Mouse (Mus musculus): Measurements from ENCODE around the gene Fhit. TPM values are rescaled to one million over a fixed set of nuclear protein-coding genes. Genes with fewer than 3 reads are reported as not detected.

The Fhit gene
- polyA plus RNA-seq, 1 experiment from 2014 or later = 6.8 TPM

GRCm38 (mm10) chr14:9597460-9597977 lies 1564.3 kb downstream of the Fhit start:
- Histone ChIP-seq H3K27me3 (no peaks in the 10 kb centered on the region), H3K4me3 (no peak overlapping the region), H3K36me3 (no peaks in the 10 kb centered on the region), H3K9ac (no peak overlapping the region), H3K4me1 (no peaks in the 10 kb centered on the region), H3K4me2 (no peak overlapping the region), H3K27ac (no peak overlapping the region), H3K9me3 (no peaks in the 10 kb centered on the region)
- WGBS = 25% methylated on average over 5 of the region's 5 CpGs
- no peak for ATAC-seq (ENCODE audit: insufficient number of reproducible peaks, insufficient read depth, low FRiP score, low TSS enrichment, low read depth)

- Histone ChIP-seq H3K36me3 (no peaks in the 10 kb centered on the region), H3K9me3 (no peaks in the 10 kb centered on the region), H3K4me1 (no peaks in the 10 kb centered on the region), H3K4me2 (no peak overlapping the region), H3K27ac (no peak overlapping the region), H3K9ac (no peak overlapping the region), H3K4me3 (no peak overlapping the region), H3K27me3 (no peaks in the 10 kb centered on the region)
- no peak for ATAC-seq (ENCODE audit: insufficient number of reproducible peaks, insufficient read depth, low FRiP score, low TSS enrichment, low read depth)
- 80% methylated on average over 1 of the region's 1 CpGs for WGBS
Observed at GRCm38 (mm10) chr14:9589121-9589520, 1572.7 kb downstream of the Fhit start.

- WGBS = 91% methylated on average over 4 of the region's 4 CpGs
- Histone ChIP-seq H3K4me1 (peaks cover 5% of the 10 kb centered on the region), H3K4me3 (no peak overlapping the region), H3K27ac (no peak overlapping the region), H3K27me3 (no peaks in the 10 kb centered on the region), H3K9me3 (no peaks in the 10 kb centered on the region), H3K9ac (no peak overlapping the region), H3K4me2 (no peak overlapping the region), H3K36me3 (no peaks in the 10 kb centered on the region)
- no peak for ATAC-seq (ENCODE audit: insufficient number of reproducible peaks, insufficient read depth, low FRiP score, low TSS enrichment, low read depth)
Observed at GRCm38 (mm10) chr14:9587900-9588299, 1573.9 kb downstream of the Fhit start.

- no peak for ATAC-seq (ENCODE audit: insufficient number of reproducible peaks, insufficient read depth, low FRiP score, low TSS enrichment, low read depth)
Observed at GRCm38 (mm10) chr14:9583227-9584155, 1578.3 kb downstream of the Fhit start.

GRCm38 (mm10) chr14:9556333-9556732 lies 1605.5 kb downstream of the Fhit start:
- Histone ChIP-seq H3K4me1 (0 out of 2 replicates have a peak, but pooled peaks cover 12% of the 10 kb centered on the region), H3K4me2 (no peak overlapping the region), H3K27me3 (no peaks in the 10 kb centered on the region), H3K4me3 (no peak overlapping the region), H3K9me3 (no peaks in the 10 kb centered on the region), H3K9ac (no peak overlapping the region), H3K36me3 (no peaks in the 10 kb centered on the region), H3K27ac (no peak overlapping the region)
- ATAC-seq (ENCODE audit: insufficient number of reproducible peaks, insufficient read depth, low FRiP score, low TSS enrichment, low read depth) = no peak
- 69% methylated on average over 5 of the region's 5 CpGs for WGBS

More at GRCm38 (mm10) chr14:9583227-9584155, 1578.3 kb downstream of the Fhit start:
- Histone ChIP-seq H3K4me2 (no peak overlapping the region), H3K9ac (no peak overlapping the region), H3K36me3 (no peaks in the 10 kb centered on the region), H3K27ac (0 out of 2 replicates have a peak overlapping the region, but pooled peaks have one; percentile 22), H3K9me3 (no peaks in the 10 kb centered on the region), H3K27me3 (no peaks in the 10 kb centered on the region), H3K4me3 (no peak overlapping the region), H3K4me1 (peaks cover 5% of the 10 kb centered on the region)
- WGBS = 61% methylated on average over 8 of the region's 8 CpGs

GRCm38 (mm10) chr14:9555807-9556206 lies 1606.0 kb downstream of the Fhit start:
- H3K27ac ChIP-seq = no peak overlapping the region
- 0 out of 2 replicates have a peak, but pooled peaks cover 12% of the 10 kb centered on the region for H3K4me1 ChIP-seq
- H3K4me3 ChIP-seq = no peak overlapping the region
- H3K27me3 ChIP-seq = no peaks in the 10 kb centered on the region
- H3K4me2 ChIP-seq = no peak overlapping the region
- WGBS = 19% methylated on average over 6 of the region's 6 CpGs
- ATAC-seq (ENCODE audit: insufficient number of reproducible peaks, insufficient read depth, low FRiP score, low TSS enrichment, low read depth) = no peak
- H3K9ac ChIP-seq = no peak overlapping the region
- no peaks in the 10 kb centered on the region for H3K9me3 ChIP-seq
- H3K36me3 ChIP-seq = no peaks in the 10 kb centered on the region

GRCm38 (mm10) chr14:9552149-9552548 lies 1609.7 kb downstream of the Fhit start:
- H3K4me1 ChIP-seq = 0 out of 2 replicates have a peak, but pooled peaks cover 12% of the 10 kb centered on the region
- no peak overlapping the region for H3K9ac ChIP-seq
- H3K36me3 ChIP-seq = no peaks in the 10 kb centered on the region
- ATAC-seq (ENCODE audit: insufficient number of reproducible peaks, insufficient read depth, low FRiP score, low TSS enrichment, low read depth) = no peak
- no peak overlapping the region for H3K4me2 ChIP-seq
- H3K27me3 ChIP-seq = no peaks in the 10 kb centered on the region
- no peak overlapping the region for H3K4me3 ChIP-seq
- H3K9me3 ChIP-seq = no peaks in the 10 kb centered on the region
- no peak overlapping the region for H3K27ac ChIP-seq

GRCm38 (mm10) chr14:9547952-9548351 lies 1613.9 kb downstream of the Fhit start:
- Histone ChIP-seq H3K27me3 (no peaks in the 10 kb centered on the region), H3K4me3 (no peak overlapping the region), H3K4me1 (no peaks in the 10 kb centered on the region), H3K9ac (no peak overlapping the region), H3K36me3 (no peaks in the 10 kb centered on the region), H3K9me3 (no peaks in the 10 kb centered on the region), H3K4me2 (no peak overlapping the region), H3K27ac (no peak overlapping the region)
- WGBS = 63% methylated on average over 1 of the region's 1 CpGs
- ATAC-seq (ENCODE audit: insufficient number of reproducible peaks, insufficient read depth, low FRiP score, low TSS enrichment, low read depth) = no peak

- H3K27me3 ChIP-seq = no peaks in the 10 kb centered on the region
- no peak overlapping the region for H3K27ac ChIP-seq
- no peak overlapping the region for H3K4me2 ChIP-seq
- H3K4me1 ChIP-seq = no peaks in the 10 kb centered on the region
- 79% methylated on average over 3 of the region's 3 CpGs for WGBS
- no peak overlapping the region for H3K9ac ChIP-seq
- H3K36me3 ChIP-seq = no peaks in the 10 kb centered on the region
- H3K9me3 ChIP-seq = no peaks in the 10 kb centered on the region
- H3K4me3 ChIP-seq = no peak overlapping the region
- no peak for ATAC-seq (ENCODE audit: insufficient number of reproducible peaks, insufficient read depth, low FRiP score, low TSS enrichment, low read depth)
Observed at GRCm38 (mm10) chr14:9544364-9544763, 1617.5 kb downstream of the Fhit start.

- Histone ChIP-seq H3K9ac (no peak overlapping the region), H3K4me1 (no peaks in the 10 kb centered on the region), H3K27me3 (no peaks in the 10 kb centered on the region), H3K9me3 (no peaks in the 10 kb centered on the region), H3K27ac (no peak overlapping the region), H3K4me2 (no peak overlapping the region), H3K36me3 (no peaks in the 10 kb centered on the region), H3K4me3 (no peak overlapping the region)
- ATAC-seq (ENCODE audit: insufficient number of reproducible peaks, insufficient read depth, low FRiP score, low TSS enrichment, low read depth) = no peak
- 52% methylated on average over 6 of the region's 6 CpGs for WGBS
Observed at GRCm38 (mm10) chr14:9535491-9535890, 1626.3 kb downstream of the Fhit start.

GRCm38 (mm10) chr14:9529247-9529646 lies 1632.6 kb downstream of the Fhit start:
- H3K9ac ChIP-seq = no peak overlapping the region
- H3K27ac ChIP-seq = no peak overlapping the region
- no peak overlapping the region for H3K4me2 ChIP-seq
- no peaks in the 10 kb centered on the region for H3K36me3 ChIP-seq
- H3K27me3 ChIP-seq = no peaks in the 10 kb centered on the region
- H3K4me3 ChIP-seq = no peak overlapping the region
- ATAC-seq (ENCODE audit: insufficient number of reproducible peaks, insufficient read depth, low FRiP score, low TSS enrichment, low read depth) = no peak
- 89% methylated on average over 4 of the region's 4 CpGs for WGBS
- H3K4me1 ChIP-seq = no peaks in the 10 kb centered on the region
- H3K9me3 ChIP-seq = no peaks in the 10 kb centered on the region

- Histone ChIP-seq H3K9ac (no peak overlapping the region), H3K27me3 (no peaks in the 10 kb centered on the region), H3K36me3 (no peaks in the 10 kb centered on the region), H3K4me3 (no peak overlapping the region), H3K4me2 (no peak overlapping the region), H3K9me3 (no peaks in the 10 kb centered on the region), H3K4me1 (no peaks in the 10 kb centered on the region), H3K27ac (no peak overlapping the region)
- 82% methylated on average over 3 of the region's 3 CpGs for WGBS
- ATAC-seq (ENCODE audit: insufficient number of reproducible peaks, insufficient read depth, low FRiP score, low TSS enrichment, low read depth) = no peak
Observed at GRCm38 (mm10) chr14:9526136-9526535, 1635.7 kb downstream of the Fhit start.

Measured in embryonic facial prominence, embryonic 13.5 days (tissue).